Mouse (Mus musculus) hindbrain, embryonic 16.5 days (tissue): ENCODE measurements around the gene Orai3. TPM values are rescaled to one million over a fixed set of nuclear protein-coding genes. Genes with fewer than 3 reads are reported as not detected.
"Not testable (repeated sequence)": the region's sequence is repeated elsewhere in the genome, so short reads cannot be mapped to it uniquely, and the experiment has no call there.

ENCODE experiments used
- ATAC-seq: fragments of 200-750 bp; cut with Nextera tagmentation; 2 replicates; pipeline ENCODE4 v1.8.0; 2017; ENCODE audit warnings: moderate TSS enrichment, moderate library complexity
- H3K27ac ChIP-seq: fragments of 300-500 bp; sonication (generic); 2 replicates; pipeline ENCODE4 v1.5.1; 2014; ENCODE audit warnings: low read depth, mild to moderate bottlenecking, control low read depth, low read length, moderate library complexity
- H3K27me3 ChIP-seq: fragments of 300-500 bp; sonication (generic); replicated peaks from 2 replicates; pipeline ENCODE4 v1.6.1; 2014; ENCODE audit warnings: low read length; ENCODE audit not compliant: control insufficient read depth, insufficient read depth
- H3K36me3 ChIP-seq: fragments of 300-500 bp; sonication (generic); 2 replicates; pipeline ENCODE4 v1.6.1; 2014; ENCODE audit warnings: mild to moderate bottlenecking, low read length, moderate library complexity, mixed read lengths; ENCODE audit not compliant: control insufficient read depth, insufficient read depth
- H3K4me1 ChIP-seq: fragments of 300-500 bp; sonication (generic); 2 replicates; pipeline ENCODE4 v1.6.1; 2014; ENCODE audit warnings: low read depth, low read length; ENCODE audit not compliant: control insufficient read depth, insufficient read depth
- H3K4me2 ChIP-seq: fragments of 300-500 bp; sonication (generic); 2 replicates; pipeline ENCODE4 v1.6.1; 2014; ENCODE audit warnings: mild to moderate bottlenecking, low read length, control low read depth, moderate library complexity
- H3K4me3 ChIP-seq: fragments of 300-500 bp; sonication (generic); 2 replicates; pipeline ENCODE4 v1.5.1; 2014; ENCODE audit warnings: mild to moderate bottlenecking, low read length, control low read depth, moderate library complexity
- H3K9ac ChIP-seq: fragments of 300-500 bp; sonication (generic); 2 replicates; pipeline ENCODE4 v1.6.1; 2014; ENCODE audit warnings: low read depth, mild to moderate bottlenecking, control low read depth, low read length, moderate library complexity
- H3K9me3 ChIP-seq: fragments of 300-500 bp; sonication (generic); 2 replicates; pipeline ENCODE4 v1.6.1; 2014; ENCODE audit warnings: mild to moderate bottlenecking, low read length, moderate library complexity; ENCODE audit not compliant: control insufficient read depth
- WGBS: fragments of 180-500 bp; shearing (Covaris S2); extraction: QIAGEN DNeasy Blood & Tissue Kit; methylation state at CpG from one replicate; pipeline ENCODE4 v1.1.7; 2014; 5-methylcytosine and 5-hydroxymethylcytosine counted together
- polyA plus RNA-seq: library from polyadenylated mRNA; unstranded; fragments of >200 nt; fragmentation: Nextera tagmentation; extraction: Ambion mirVana; gene quantifications from 2 replicates; pipeline ENCODE4 v1.2.1, GENCODE M21; 2015

Orai3 gene
- polyA plus RNA-seq, 1 experiment from 2014 or later, result 10.4 TPM

- Histone ChIP-seq H3K4me2 (peak overlapping the region; percentile 68), H3K36me3 (peaks cover 15% of the 10 kb centered on the region), H3K27ac (peak overlapping the region; percentile 81), H3K27me3 (no peaks in the 10 kb centered on the region), H3K4me3 (peak overlapping the region; percentile 50), H3K4me1 (peaks cover 23% of the 10 kb centered on the region), H3K9ac (peak overlapping the region; percentile 68), H3K9me3 (no peaks in the 10 kb centered on the region)
- WGBS, result 9% methylated on average over 27 of the region's 27 CpGs
- peak; percentile 22 for ATAC-seq
These were observed 657 bp downstream of the Orai3 start for GRCm38 (mm10) chr7:127770039-127770905.

DNA sequence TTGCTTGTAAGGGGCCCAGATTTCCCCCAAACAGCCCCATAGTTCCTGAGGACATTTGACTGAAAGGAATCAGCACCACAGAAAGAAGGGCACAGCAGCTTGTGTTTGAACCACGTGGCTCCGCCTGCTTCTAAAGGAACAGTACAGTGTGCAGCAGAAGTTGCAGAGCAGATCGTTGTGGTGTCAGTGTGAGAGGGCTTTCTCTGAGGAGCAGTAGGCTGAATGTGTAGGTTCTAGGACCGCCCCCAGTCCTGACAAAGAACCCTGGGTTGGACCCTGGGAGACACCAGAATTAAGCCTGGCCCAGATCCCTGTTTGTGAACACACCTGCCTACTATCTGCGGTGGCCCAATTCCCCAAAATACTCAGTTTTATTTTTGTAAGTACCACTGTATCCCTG is 1.6 kb downstream of the Orai3 start:
- Histone ChIP-seq H3K9me3 (no peaks in the 10 kb centered on the region), H3K4me2 (no peak overlapping the region), H3K9ac (no peak overlapping the region), H3K27me3 (no peaks in the 10 kb centered on the region), H3K36me3 (peaks cover 8% of the 10 kb centered on the region), H3K4me3 (no peak overlapping the region), H3K27ac (no peak overlapping the region), H3K4me1 (peaks cover 23% of the 10 kb centered on the region)
- no peak for ATAC-seq
- 71% methylated on average over 5 of the region's 5 CpGs for WGBS

DNA sequence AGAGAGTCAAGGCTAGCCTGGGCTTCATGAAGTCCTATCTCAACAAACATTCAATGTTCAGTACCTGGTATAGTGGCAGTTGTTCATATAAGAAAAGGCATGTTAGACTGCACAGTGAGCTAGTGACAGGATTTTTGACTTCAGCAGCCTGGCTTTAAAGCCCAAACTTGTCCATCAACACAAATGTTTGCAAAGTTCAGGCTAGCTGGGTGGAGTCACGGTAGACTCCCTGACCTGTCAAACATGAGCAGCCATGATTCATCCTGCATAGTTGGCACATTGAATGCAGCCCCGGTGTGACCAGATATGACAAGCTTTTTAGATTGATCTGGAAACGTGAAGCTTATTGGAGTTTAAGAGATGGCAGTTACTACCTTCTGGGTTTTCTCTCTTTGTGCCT is 2.5 kb downstream of the Orai3 start:
- Histone ChIP-seq H3K27ac (no peak overlapping the region), H3K27me3 (no peaks in the 10 kb centered on the region), H3K9me3 (no peaks in the 10 kb centered on the region), H3K4me3 (no peak overlapping the region), H3K9ac (no peak overlapping the region), H3K4me1 (peaks cover 23% of the 10 kb centered on the region), H3K4me2 (no peak overlapping the region), H3K36me3 (peaks cover 8% of the 10 kb centered on the region)
- WGBS, result 84% methylated on average over 3 of the region's 3 CpGs
- no peak for ATAC-seq

- H3K36me3 ChIP-seq, result peaks cover 5% of the 10 kb centered on the region
- H3K27ac ChIP-seq, result no peak overlapping the region
- 93% methylated on average over 1 of the region's 1 CpGs for WGBS
- no peak overlapping the region for H3K9ac ChIP-seq
- no peak overlapping the region for H3K4me2 ChIP-seq
- no peak overlapping the region for H3K4me3 ChIP-seq
- ATAC-seq, result no peak
- peaks cover 23% of the 10 kb centered on the region for H3K4me1 ChIP-seq
- no peaks in the 10 kb centered on the region for H3K27me3 ChIP-seq
- no peaks in the 10 kb centered on the region for H3K9me3 ChIP-seq
These were observed 2.9 kb downstream of the Orai3 start for GRCm38 (mm10) chr7:127772557-127772956.

GRCm38 (mm10) chr7:127773664-127774384 is 4.2 kb downstream of the Orai3 start:
- Histone ChIP-seq H3K36me3 (peaks cover under 1% of the 10 kb centered on the region; the same call in 1 of the 2 replicates), H3K4me3 (no peak overlapping the region), H3K4me1 (peaks cover 28% of the 10 kb centered on the region), H3K4me2 (no peak overlapping the region), H3K9me3 (no peaks in the 10 kb centered on the region), H3K27ac (no peak overlapping the region), H3K27me3 (no peaks in the 10 kb centered on the region), H3K9ac (no peak overlapping the region)
- ATAC-seq, result no peak
- WGBS, result 43% methylated on average over 9 of the region's 9 CpGs

GRCm38 (mm10) chr7:127775837-127776236 is 6.2 kb downstream of the Orai3 start:
- Histone ChIP-seq H3K4me3 (peak overlapping the region; percentile 83), H3K9ac (peak overlapping the region; percentile 92), H3K36me3 (peaks cover 12% of the 10 kb centered on the region), H3K4me2 (peak overlapping the region; percentile 76), H3K4me1 (peaks cover 13% of the 10 kb centered on the region), H3K27ac (peak overlapping the region; percentile 95)
- H3K9me3 ChIP-seq, ATAC-seq, H3K27me3 ChIP-seq: not testable (repeated sequence)
- 77% methylated on average over 7 of the region's 7 CpGs for WGBS

DNA sequence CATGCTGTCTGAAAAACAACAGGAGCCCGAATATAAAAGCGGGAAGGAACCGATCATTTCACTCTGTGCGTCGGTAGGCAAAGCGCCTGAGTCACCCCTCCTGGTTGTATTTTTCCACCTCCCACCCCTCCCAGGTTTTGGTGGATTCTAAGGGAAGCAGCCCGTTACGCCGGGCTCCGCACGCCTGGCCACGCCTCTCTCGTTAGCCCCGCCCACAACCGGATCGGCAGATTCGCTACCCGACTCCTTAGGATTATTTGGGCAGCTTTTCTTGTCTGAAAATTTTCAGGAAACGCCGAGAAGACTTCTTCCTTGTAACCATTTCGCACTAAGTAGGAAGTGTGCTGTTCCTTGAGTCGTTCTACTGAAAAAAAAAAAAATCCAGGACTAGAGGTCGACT is 6.8 kb downstream of the Orai3 start, which contains the start of gene Setd1a:
TSS of gene Setd1a (plus strand) at position 245 of the 400 bp plus-strand sequence.
- Histone ChIP-seq H3K4me1 (peaks cover 13% of the 10 kb centered on the region), H3K27me3 (no peaks in the 10 kb centered on the region), H3K27ac (peak within 1 kb of the TSS; percentile 95), H3K4me3 (peak within 1 kb of the TSS; percentile 83), H3K9ac (peak within 1 kb of the TSS; percentile 92), H3K4me2 (peak within 1 kb of the TSS; percentile 76), H3K36me3 (peaks cover 12% of the 10 kb centered on the region), H3K9me3 (no peaks in the 10 kb centered on the region)
- 0% methylated on average over 23 of the region's 23 CpGs for WGBS
- peak; percentile 69 for ATAC-seq

GRCm38 (mm10) chr7:127776878-127777473 is 7.4 kb downstream of the Orai3 start:
- Histone ChIP-seq H3K4me2 (peak overlapping the region; percentile 76), H3K27ac (peak overlapping the region; percentile 95), H3K36me3 (peaks cover 14% of the 10 kb centered on the region), H3K27me3 (no peaks in the 10 kb centered on the region), H3K4me1 (peaks cover 13% of the 10 kb centered on the region), H3K9ac (peak overlapping the region; percentile 92), H3K9me3 (no peaks in the 10 kb centered on the region), H3K4me3 (peak overlapping the region; percentile 83)
- under 1% methylated on average over 51 of the region's 70 CpGs for WGBS
- ATAC-seq, result peak; percentile 94
